Mouse (Mus musculus) intestine, postnatal 0 days (tissue): ENCODE measurements around the gene Olfr1419. TPM values are rescaled to one million over a fixed set of nuclear protein-coding genes. Genes with fewer than 3 reads are reported as not detected.

Experiments
- ATAC-seq: fragments of 200-750 bp; cut with Nextera tagmentation; 2 replicates; pipeline ENCODE4 v1.8.0; 2017; ENCODE audit warnings: mild to moderate bottlenecking, moderate TSS enrichment, moderate library complexity
- H3K27ac ChIP-seq: fragments of 300-500 bp; sonication (generic); 2 replicates; pipeline ENCODE4 v1.5.1; 2014; ENCODE audit warnings: mild to moderate bottlenecking, low read depth, low read length, moderate library complexity
- H3K27me3 ChIP-seq: fragments of 300-500 bp; sonication (generic); replicated peaks from 2 replicates; pipeline ENCODE4 v1.6.1; 2014; ENCODE audit warnings: low read length, mixed read lengths; ENCODE audit not compliant: control insufficient read depth, insufficient read depth
- H3K36me3 ChIP-seq: fragments of 300-500 bp; sonication (generic); 2 replicates; pipeline ENCODE4 v1.6.1; 2014; ENCODE audit warnings: mild to moderate bottlenecking, moderate library complexity; ENCODE audit not compliant: control insufficient read depth, insufficient read depth
- H3K4me1 ChIP-seq: fragments of 300-500 bp; sonication (generic); replicated peaks from 2 replicates; pipeline ENCODE4 v1.6.1; 2014; ENCODE audit warnings: antibody characterized with exemption, low read length, mixed read lengths; ENCODE audit not compliant: control insufficient read depth, insufficient read depth
- H3K4me2 ChIP-seq: fragments of 300-500 bp; sonication (generic); replicated peaks from 2 replicates; pipeline ENCODE4 v1.6.1; 2014; ENCODE audit warnings: low read depth, mild to moderate bottlenecking, moderate library complexity
- H3K4me3 ChIP-seq: fragments of 300-500 bp; sonication (generic); 2 replicates; pipeline ENCODE4 v1.5.1; 2014; ENCODE audit warnings: low read depth, low read length
- H3K9ac ChIP-seq: fragments of 300-500 bp; sonication (generic); 2 replicates; pipeline ENCODE4 v1.6.1; 2014; ENCODE audit warnings: mild to moderate bottlenecking, low read depth, low read length
- H3K9me3 ChIP-seq: fragments of 300-500 bp; sonication (generic); 2 replicates; pipeline ENCODE4 v1.6.1; 2016; ENCODE audit warnings: mixed run types; ENCODE audit not compliant: control insufficient read depth
- CTCF ChIP-seq: sonication (generic); IDR thresholded peaks from 2 replicates; pipeline ENCODE4 v1.5.1; 2016; ENCODE audit warnings: low read depth, mild to moderate bottlenecking, control low read depth, antibody characterized with exemption, moderate library complexity
- WGBS: fragments of 180-500 bp; shearing (Covaris S2); extraction: QIAGEN DNeasy Blood & Tissue Kit; methylation state at CpG from one replicate; pipeline ENCODE4 v1.1.7; 2014; 5-methylcytosine and 5-hydroxymethylcytosine counted together
- microRNA-seq: library from miRNA; unstranded; fragments of <30 nt; microRNA quantifications from one replicate; pipeline ENCODE4, GENCODE M21; 2016
- polyA plus RNA-seq: library from polyadenylated mRNA; unstranded; fragments of >200 nt; fragmentation: Nextera tagmentation; extraction: Ambion mirVana; gene quantifications from 2 replicates; pipeline ENCODE4 v1.2.1, GENCODE M21; 2015

Olfr1419 gene
- polyA plus RNA-seq, 1 experiment from 2014 or later = not detected

DNA sequence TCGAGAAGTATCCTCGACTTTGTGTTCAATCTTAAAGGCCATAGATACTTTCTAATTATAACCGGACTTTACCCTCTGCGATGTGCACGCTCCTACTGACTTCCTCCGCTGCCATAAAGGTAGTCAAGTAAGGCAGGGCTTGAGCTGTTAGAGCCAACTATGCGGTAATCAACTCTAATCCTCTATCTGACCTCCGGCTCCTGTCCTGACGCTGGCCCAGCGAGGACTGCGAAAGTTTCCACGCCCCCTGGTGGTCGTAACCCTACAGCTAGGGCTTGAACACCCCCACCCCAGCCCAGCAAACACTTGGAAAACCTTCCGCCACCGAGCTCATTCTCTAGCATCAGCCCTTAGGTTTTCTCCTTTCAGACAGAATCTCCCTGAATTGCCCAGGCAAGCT is 55.1 kb downstream of the Olfr1419 start:
- Histone ChIP-seq H3K27ac (peak overlapping the region; percentile 99), H3K9me3 (no peaks in the 10 kb centered on the region), H3K27me3 (no peaks in the 10 kb centered on the region), H3K4me1 (0 out of 2 replicates have a peak, but pooled peaks cover 3% of the 10 kb centered on the region), H3K9ac (peak overlapping the region; percentile 93; the same call in 1 of the 2 replicates), H3K4me2 (peak overlapping the region; percentile 82), H3K4me3 (peak overlapping the region; percentile 90), H3K36me3 (no peaks in the 10 kb centered on the region; the same call in 1 of the 2 replicates)
- under 1% methylated on average over 15 of the region's 15 CpGs for WGBS
- peak; percentile 81 for TF ChIP-seq CTCF
- ATAC-seq = peak; percentile 64

DNA sequence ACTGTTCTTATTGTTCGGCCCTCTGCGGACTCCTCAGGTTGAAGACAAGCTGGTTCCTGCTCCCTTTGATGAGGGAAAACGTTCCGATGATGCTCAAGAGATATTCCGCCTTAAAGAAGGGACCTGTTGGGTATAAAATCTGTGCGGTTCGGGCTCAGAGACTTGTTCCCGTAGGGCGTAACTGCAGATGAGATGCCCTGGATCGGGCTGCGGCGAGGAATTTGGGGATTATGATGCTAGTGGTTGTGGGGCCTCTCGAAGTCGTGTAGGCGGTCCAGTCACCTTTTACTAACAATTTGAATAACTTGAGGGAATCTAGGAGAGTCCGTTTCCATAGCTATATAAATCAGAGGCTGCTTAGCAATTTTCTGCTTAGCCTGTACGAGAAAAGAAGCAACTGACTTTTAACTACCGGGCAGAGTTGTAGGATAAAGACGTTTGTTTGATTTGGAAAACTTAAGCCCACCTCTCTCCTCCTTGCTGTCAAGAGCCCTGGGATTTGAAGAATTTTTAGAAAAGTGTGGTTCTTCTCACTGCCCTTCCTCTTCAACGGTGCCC is 55.7 kb downstream of the Olfr1419 start, which contains the start of gene Stx3:
TSS of gene Stx3 (minus strand) at position 261 of the 558 bp plus-strand sequence.
- Histone ChIP-seq H3K36me3 (no peaks in the 10 kb centered on the region; the same call in 1 of the 2 replicates), H3K4me1 (0 out of 2 replicates have a peak, but pooled peaks cover 3% of the 10 kb centered on the region), H3K4me2 (peak within 1 kb of the TSS; percentile 82), H3K27me3 (no peaks in the 10 kb centered on the region), H3K9ac (peak within 1 kb of the TSS; percentile 93), H3K9me3 (no peaks in the 10 kb centered on the region), H3K4me3 (peak within 1 kb of the TSS; percentile 90), H3K27ac (peak within 1 kb of the TSS; percentile 99)
- no peak for ATAC-seq
- under 1% methylated on average over 20 of the region's 20 CpGs for WGBS
- no peak for TF ChIP-seq CTCF

Small RNA genes lying within 50 kb of the gene (microRNA-seq; reads per million reads assigned to microRNA genes)
- 4.9 reads per million, percentile 12 among the genes with 10 or more reads in this experiment for gene Mir6994

Other genes with a start within 250 kb of the Olfr1419 start
- gene Ms4a3, start 234.3 kb downstream of the Olfr1419 start, polyA plus RNA-seq = not detected in 2 replicates
- gene Oosp2, start 214.5 kb downstream of the Olfr1419 start, polyA plus RNA-seq = not detected in 2 replicates
- not detected in 2 replicates for gene Oosp1, start 184.0 kb downstream of the Olfr1419 start, polyA plus RNA-seq
- gene Oosp3, start 178.1 kb downstream of the Olfr1419 start, polyA plus RNA-seq = not detected in 2 replicates
- gene Gif, start 127.6 kb downstream of the Olfr1419 start, polyA plus RNA-seq = not detected in 2 replicates
- gene Mrpl16, start 104.7 kb downstream of the Olfr1419 start, polyA plus RNA-seq = 54.0 and 54.7 TPM in 2 replicates
- gene Stx3, start 55.7 kb downstream of the Olfr1419 start, polyA plus RNA-seq = 125 and 137 TPM in 2 replicates
- gene Olfr1417, start 35.9 kb downstream of the Olfr1419 start, polyA plus RNA-seq = 0.08 TPM in 1 of 2 replicates, not detected in the other
- gene Olfr1418, start 14.0 kb downstream of the Olfr1419 start, polyA plus RNA-seq = not detected in 2 replicates
- 0.05 TPM in 1 of 2 replicates, not detected in the other for gene Olfr1420, start 11.5 kb upstream of the Olfr1419 start, polyA plus RNA-seq
- 8.4 and 9.3 TPM in 2 replicates for gene Patl1, start 37.3 kb upstream of the Olfr1419 start, polyA plus RNA-seq
- 6.2 and 6.9 TPM in 2 replicates for gene Osbp, start 90.8 kb upstream of the Olfr1419 start, polyA plus RNA-seq
- not detected in 2 replicates for gene Olfr1423, start 166.2 kb upstream of the Olfr1419 start, polyA plus RNA-seq
- gene Olfr1424, start 187.6 kb upstream of the Olfr1419 start, polyA plus RNA-seq = not detected in 2 replicates
- gene Olfr1425, start 202.6 kb upstream of the Olfr1419 start, polyA plus RNA-seq = not detected in 2 replicates
- gene Olfr1426, start 216.9 kb upstream of the Olfr1419 start, polyA plus RNA-seq = not detected in 2 replicates
- not detected in 2 replicates for gene Olfr1427, start 228.2 kb upstream of the Olfr1419 start, polyA plus RNA-seq
- gene Olfr1428, start 240.8 kb upstream of the Olfr1419 start, polyA plus RNA-seq = not detected in 2 replicates
- not detected in 2 replicates for gene Olfr76, start 248.1 kb upstream of the Olfr1419 start, polyA plus RNA-seq